Mouse (Mus musculus): Measurements from ENCODE around the gene Spon1. TPM values are rescaled to one million over a fixed set of nuclear protein-coding genes. Genes with fewer than 3 reads are reported as not detected.

The Spon1 gene
- polyA plus RNA-seq, 1 experiment from 2014 or later, result 62.4 TPM

DNA sequence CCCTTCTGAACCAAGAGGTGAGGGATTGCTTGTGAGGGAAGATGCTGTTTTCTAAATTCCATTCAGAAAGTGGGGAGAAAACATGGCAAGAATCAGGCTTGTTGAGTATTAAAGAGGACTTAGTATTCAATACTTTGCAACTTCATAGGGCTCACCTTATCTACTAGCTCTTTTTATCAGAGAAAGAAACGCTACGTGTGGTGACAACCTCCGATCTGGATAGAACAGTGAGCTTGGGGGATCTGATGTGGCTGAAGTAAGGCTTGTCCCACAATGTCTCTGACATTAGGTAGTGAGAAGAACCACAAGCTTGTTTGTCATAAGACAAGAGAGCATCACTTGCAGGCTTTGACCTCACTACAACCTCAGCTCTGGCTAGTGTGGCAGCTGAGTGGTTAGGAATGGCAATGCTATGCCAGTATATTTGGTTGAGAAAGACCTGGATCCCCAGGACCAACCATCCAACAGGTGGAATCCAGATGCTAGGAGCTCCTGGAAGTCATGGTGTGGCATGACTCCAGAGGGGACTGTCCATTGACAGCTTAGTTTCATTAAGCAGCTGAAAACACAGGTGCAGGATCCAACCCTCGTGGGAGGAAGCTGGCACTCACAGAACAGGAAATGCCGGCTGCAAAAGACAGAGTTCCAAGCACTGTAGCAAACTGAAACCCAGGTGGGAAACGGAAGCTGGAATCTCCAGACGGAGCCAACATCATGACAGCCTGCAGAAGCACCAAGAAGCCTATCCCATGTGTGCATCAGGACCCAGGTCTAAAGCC lies 81.4 kb downstream of the Spon1 start:
- no peak for ATAC-seq
- Histone ChIP-seq H3K9me3 (no peaks in the 10 kb centered on the region), H3K4me3 (replicated peaks) (no peak overlapping the region), H3K4me1 (replicated peaks) (no peaks in the 10 kb centered on the region), H3K27me3 (no peaks in the 10 kb centered on the region), H3K9ac (replicated peaks) (no peak overlapping the region), H3K36me3 (no peaks in the 10 kb centered on the region), H3K27ac (no peak overlapping the region), H3K4me2 (replicated peaks) (no peak overlapping the region)
- 91% methylated on average over 7 of the region's 7 CpGs for WGBS

DNA sequence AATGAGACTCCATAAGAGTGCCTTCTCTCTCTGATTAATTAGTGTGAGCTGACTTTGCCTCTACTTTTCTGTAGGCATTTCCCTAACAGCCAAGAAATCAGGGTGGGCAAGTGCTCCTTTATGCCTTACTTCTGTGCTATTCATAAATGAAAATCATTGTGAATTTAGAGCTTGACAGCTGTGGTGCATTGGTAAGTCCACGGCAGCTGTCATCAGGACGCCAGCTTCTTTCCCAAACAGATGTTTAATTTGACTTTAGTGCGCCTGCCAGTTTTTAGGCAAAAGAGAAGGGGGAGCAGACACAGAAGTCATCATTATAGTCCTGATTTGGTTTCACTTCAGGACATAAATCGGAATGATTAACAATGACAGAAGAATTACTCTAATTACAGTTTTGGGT lies 84.6 kb downstream of the Spon1 start:
- H3K4me2 ChIP-seq (replicated peaks), result no peak overlapping the region

DNA sequence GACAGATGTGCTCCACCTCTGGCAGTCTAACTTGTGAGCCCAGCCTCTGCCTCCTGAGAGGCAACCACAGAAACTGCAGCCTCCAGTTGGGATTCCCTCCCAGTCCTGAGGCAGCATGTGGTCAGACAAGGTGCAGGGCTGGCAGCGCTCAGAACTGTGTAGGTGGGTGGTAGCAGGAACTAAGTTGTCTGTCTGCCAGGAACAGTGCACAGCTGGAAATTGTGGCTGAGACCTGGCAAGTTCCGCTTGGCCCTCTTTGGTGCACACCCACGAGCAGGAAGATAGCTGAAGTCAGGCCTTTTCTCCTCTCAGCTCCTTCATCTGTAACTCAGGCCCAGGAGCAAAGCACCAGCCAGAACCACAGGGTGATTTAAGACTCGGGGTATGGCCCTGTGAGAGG lies 89.6 kb downstream of the Spon1 start:
- no peak overlapping the region for H3K9ac ChIP-seq (replicated peaks)
- no peaks in the 10 kb centered on the region for H3K36me3 ChIP-seq
- 80% methylated on average over 4 of the region's 4 CpGs for WGBS
- H3K27me3 ChIP-seq, result no peaks in the 10 kb centered on the region
- no peak for ATAC-seq
- no peak overlapping the region for H3K27ac ChIP-seq
- H3K4me3 ChIP-seq (replicated peaks), result no peak overlapping the region
- no peaks in the 10 kb centered on the region for H3K4me1 ChIP-seq (replicated peaks)
- no peaks in the 10 kb centered on the region for H3K9me3 ChIP-seq
- no peak overlapping the region for H3K4me2 ChIP-seq (replicated peaks)

More for the DNA sequence above, 84.6 kb downstream of the Spon1 start:
- Histone ChIP-seq H3K27ac (no peak overlapping the region), H3K27me3 (no peaks in the 10 kb centered on the region), H3K4me3 (replicated peaks) (no peak overlapping the region), H3K36me3 (no peaks in the 10 kb centered on the region), H3K9ac (replicated peaks) (no peak overlapping the region), H3K4me1 (replicated peaks) (no peaks in the 10 kb centered on the region), H3K9me3 (no peaks in the 10 kb centered on the region)
- no peak for ATAC-seq
- whole genome bisulfite sequencing, result 71% methylated on average over 4 of the region's 4 CpGs

DNA sequence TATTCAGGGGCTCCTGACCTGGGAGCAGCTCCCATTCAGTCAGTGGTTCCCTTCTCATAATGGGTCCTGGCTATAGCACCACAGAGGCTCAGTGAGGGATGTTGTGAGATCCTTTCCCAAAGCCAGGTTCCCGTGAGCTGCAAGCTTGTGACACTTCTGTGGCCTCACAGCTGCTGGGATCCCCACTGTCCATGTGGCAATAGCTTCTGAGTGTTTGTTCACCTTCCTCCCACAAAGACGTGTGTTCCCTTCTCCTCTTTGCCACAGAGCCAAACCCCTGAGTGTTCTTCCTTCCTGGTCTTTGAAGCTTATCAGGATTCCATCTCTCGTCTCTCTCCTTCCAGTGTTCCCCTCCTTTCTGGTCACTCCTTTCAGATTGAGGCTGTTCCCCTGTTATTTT lies 90.3 kb downstream of the Spon1 start:
- Histone ChIP-seq H3K4me2 (replicated peaks) (no peak overlapping the region), H3K4me3 (replicated peaks) (no peak overlapping the region), H3K27me3 (no peaks in the 10 kb centered on the region), H3K4me1 (replicated peaks) (no peaks in the 10 kb centered on the region), H3K9ac (replicated peaks) (no peak overlapping the region), H3K9me3 (no peaks in the 10 kb centered on the region), H3K27ac (no peak overlapping the region), H3K36me3 (no peaks in the 10 kb centered on the region)
- no peak for ATAC-seq
- WGBS, result 76% methylated on average over 3 of the region's 3 CpGs

DNA sequence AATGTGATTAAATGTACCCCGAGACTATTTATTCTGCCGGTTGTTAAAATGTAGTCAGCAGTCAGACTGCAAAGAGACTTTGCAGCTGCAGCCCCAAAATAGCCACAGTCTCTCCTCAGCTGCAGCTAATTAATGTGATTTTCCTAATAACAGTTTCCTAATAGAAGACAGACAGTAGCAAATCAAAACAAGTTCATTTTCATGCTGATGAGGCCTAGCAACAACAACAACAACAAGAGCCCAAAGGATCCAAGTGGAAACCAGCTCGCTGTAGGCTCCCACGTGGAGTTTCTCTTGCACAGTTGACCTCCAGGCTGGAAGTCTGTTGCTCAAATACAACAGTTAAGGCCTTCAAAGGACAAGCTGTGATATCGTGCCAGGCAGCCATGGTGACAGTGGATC lies 93.7 kb downstream of the Spon1 start:
- Histone ChIP-seq H3K4me2 (replicated peaks) (no peak overlapping the region), H3K4me1 (replicated peaks) (no peaks in the 10 kb centered on the region), H3K27me3 (no peaks in the 10 kb centered on the region), H3K9me3 (no peaks in the 10 kb centered on the region), H3K4me3 (replicated peaks) (no peak overlapping the region), H3K27ac (no peak overlapping the region), H3K9ac (replicated peaks) (no peak overlapping the region), H3K36me3 (no peaks in the 10 kb centered on the region)
- 72% methylated on average over 5 of the region's 5 CpGs for WGBS
- no peak for ATAC-seq

DNA sequence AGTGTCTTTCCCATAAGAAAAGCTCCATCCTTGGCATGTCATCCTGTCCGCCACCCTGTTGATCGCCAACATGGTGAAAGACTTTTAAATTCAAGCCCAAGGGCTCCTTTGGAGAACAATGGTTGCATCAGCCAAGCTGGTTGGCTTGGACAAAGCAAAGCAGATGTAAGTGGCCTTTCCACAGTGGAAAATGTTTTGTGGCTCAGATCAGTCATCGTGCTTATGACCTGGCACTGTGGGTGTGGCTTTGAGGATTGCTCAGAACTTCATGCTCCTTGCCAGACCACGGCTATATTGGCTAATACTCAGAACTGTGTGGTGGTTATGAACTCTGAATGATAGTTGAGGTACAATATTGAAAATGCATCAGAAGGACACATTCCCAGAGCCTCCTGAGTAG lies 96.2 kb downstream of the Spon1 start:
- H3K4me2 ChIP-seq (replicated peaks), result no peak overlapping the region
- no peak for ATAC-seq
- no peaks in the 10 kb centered on the region for H3K9me3 ChIP-seq
- H3K27ac ChIP-seq, result no peak overlapping the region
- H3K4me1 ChIP-seq (replicated peaks), result no peaks in the 10 kb centered on the region
- no peaks in the 10 kb centered on the region for H3K36me3 ChIP-seq
- no peak overlapping the region for H3K4me3 ChIP-seq (replicated peaks)
- H3K27me3 ChIP-seq, result no peaks in the 10 kb centered on the region
- no peak overlapping the region for H3K9ac ChIP-seq (replicated peaks)
- WGBS, result 95% methylated on average over 4 of the region's 4 CpGs

DNA sequence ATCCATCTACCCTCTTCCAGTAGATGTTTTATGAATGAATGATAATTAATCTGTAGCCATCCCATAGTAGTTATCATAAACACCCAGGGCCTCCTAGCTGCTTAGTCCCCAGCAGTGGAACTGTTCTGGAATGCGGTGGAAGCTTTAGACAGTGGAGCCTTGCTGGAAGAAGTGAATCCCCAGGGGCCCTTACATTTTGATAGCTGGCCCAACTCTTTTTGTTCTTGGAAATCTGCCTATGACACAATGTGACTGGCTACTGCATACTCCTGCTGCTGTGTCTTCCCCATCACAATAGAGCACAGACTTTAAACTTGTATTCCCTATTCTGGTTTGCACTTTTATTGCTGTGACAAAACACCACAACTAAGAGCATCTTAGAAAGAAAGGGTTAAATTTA lies 107.0 kb downstream of the Spon1 start:
- Histone ChIP-seq H3K27me3 (no peaks in the 10 kb centered on the region), H3K9me3 (no peaks in the 10 kb centered on the region), H3K36me3 (no peaks in the 10 kb centered on the region), H3K9ac (replicated peaks) (no peak overlapping the region), H3K4me1 (replicated peaks) (no peaks in the 10 kb centered on the region), H3K27ac (no peak overlapping the region), H3K4me2 (replicated peaks) (no peak overlapping the region), H3K4me3 (replicated peaks) (no peak overlapping the region)
- 96% methylated on average over 1 of the region's 1 CpGs for WGBS
- no peak for ATAC-seq

DNA sequence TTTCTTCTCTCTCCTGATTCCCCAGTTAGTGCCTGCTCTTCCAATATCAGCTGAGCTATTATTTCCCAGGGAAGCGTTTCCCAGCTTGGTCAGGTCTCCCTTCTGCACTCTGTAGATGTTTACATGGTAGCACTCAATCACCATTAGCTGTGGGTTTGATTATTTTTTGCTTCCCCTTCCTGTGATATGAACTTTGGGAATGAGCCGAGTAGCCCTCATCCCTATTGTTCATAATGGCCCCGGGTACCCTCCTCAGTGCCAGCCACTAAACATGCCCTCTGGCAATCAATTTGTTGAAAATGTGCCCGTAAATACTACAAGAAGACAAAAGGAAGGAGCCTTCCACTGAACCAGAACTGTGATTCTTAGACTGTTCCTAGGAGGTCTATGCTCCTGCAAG lies 111.7 kb downstream of the Spon1 start:
- Histone ChIP-seq H3K4me2 (replicated peaks) (no peak overlapping the region), H3K4me3 (replicated peaks) (no peak overlapping the region), H3K9ac (replicated peaks) (no peak overlapping the region), H3K27ac (0 out of 2 replicates have a peak overlapping the region, but pooled peaks have one; percentile 9), H3K27me3 (no peaks in the 10 kb centered on the region), H3K36me3 (no peaks in the 10 kb centered on the region), H3K4me1 (replicated peaks) (peaks cover 14% of the 10 kb centered on the region), H3K9me3 (no peaks in the 10 kb centered on the region)
- WGBS, result 93% methylated on average over 4 of the region's 4 CpGs
- no peak for ATAC-seq

DNA sequence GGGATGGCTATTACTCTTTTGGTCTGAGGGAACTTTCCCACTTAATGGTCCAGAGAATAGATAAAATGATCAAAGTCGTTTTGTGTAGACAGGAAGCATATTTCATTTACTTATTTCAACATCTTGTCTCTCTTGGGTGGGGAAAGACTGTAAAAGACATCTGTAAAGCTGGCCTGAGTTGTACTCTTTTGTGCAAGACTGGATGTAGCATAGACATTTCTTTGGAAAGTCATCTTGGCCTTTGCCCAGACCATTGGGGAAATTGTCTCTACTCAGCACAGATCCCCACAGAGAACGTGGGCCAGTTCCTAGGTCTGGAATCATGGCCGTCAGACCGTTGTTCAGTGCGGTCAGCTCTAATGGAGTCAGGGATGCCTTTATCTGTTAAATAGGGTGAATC lies 112.1 kb downstream of the Spon1 start:
- WGBS, result 82% methylated on average over 5 of the region's 5 CpGs
- no peak overlapping the region for H3K4me2 ChIP-seq (replicated peaks)

DNA sequence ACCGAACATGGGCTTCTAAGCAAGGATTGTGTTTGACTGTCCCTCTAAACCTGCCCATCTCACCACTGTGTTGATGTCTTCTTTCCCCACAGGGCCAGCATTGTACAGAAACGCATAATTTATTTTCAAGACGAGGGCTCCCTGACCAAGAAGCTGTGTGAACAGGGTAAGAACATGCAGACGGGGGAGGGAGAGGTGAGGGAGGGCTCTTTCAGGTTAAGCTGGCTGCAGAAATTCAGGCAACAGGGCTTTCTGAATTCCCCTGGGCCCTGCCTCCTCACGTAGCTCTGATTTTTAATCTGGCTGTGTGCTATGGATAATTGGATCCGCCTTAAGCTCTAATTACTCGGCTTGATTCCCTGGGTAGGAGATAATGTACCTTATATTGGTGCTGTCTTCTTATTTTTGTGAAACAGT lies 113.3 kb downstream of the Spon1 start:
- H3K4me3 ChIP-seq (replicated peaks), result no peak overlapping the region
- H3K27me3 ChIP-seq, result no peaks in the 10 kb centered on the region
- 29% methylated on average over 7 of the region's 7 CpGs for WGBS
- no peaks in the 10 kb centered on the region for H3K36me3 ChIP-seq
- no peaks in the 10 kb centered on the region for H3K9me3 ChIP-seq
- ATAC-seq, result peak; percentile 77
- peaks cover 14% of the 10 kb centered on the region for H3K4me1 ChIP-seq (replicated peaks)
- H3K4me2 ChIP-seq (replicated peaks), result no peak overlapping the region
- no peak overlapping the region for H3K9ac ChIP-seq (replicated peaks)
- H3K27ac ChIP-seq, result peak overlapping the region; percentile 80

More for the DNA sequence above, 112.1 kb downstream of the Spon1 start:
- ATAC-seq, result no peak
- Histone ChIP-seq H3K4me3 (replicated peaks) (no peak overlapping the region), H3K9ac (replicated peaks) (no peak overlapping the region), H3K9me3 (no peaks in the 10 kb centered on the region), H3K4me1 (replicated peaks) (peaks cover 14% of the 10 kb centered on the region), H3K27ac (no peak overlapping the region), H3K27me3 (no peaks in the 10 kb centered on the region), H3K36me3 (no peaks in the 10 kb centered on the region)

DNA sequence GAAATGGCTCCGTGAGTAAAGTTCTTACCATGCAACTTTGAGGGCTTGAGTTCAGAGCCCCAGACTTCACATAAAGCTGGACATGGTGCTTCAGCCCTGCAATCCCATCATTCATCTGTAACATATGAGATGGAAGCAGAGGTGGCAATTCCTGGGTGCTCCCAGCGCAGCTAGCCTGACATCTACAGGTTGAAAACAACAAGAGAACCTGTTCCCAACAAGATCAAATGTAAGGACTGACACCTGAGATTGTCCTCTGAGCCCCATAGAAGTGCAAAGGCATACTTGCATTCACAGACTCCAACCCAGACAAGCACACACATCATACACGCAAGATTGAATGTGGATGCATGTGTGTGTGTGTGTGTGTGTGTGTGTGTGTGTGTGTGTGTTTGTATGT lies 114.2 kb downstream of the Spon1 start:
- H3K9me3 ChIP-seq, result no peaks in the 10 kb centered on the region
- H3K27me3 ChIP-seq, result no peaks in the 10 kb centered on the region
- H3K4me2 ChIP-seq (replicated peaks), result no peak overlapping the region
- no peak overlapping the region for H3K9ac ChIP-seq (replicated peaks)
- no peak overlapping the region for H3K4me3 ChIP-seq (replicated peaks)
- H3K27ac ChIP-seq, result peak overlapping the region; percentile 80
- H3K36me3 ChIP-seq, result no peaks in the 10 kb centered on the region
- peaks cover 14% of the 10 kb centered on the region for H3K4me1 ChIP-seq (replicated peaks)
- WGBS, result 83% methylated on average over 3 of the region's 3 CpGs
- no peak for ATAC-seq

DNA sequence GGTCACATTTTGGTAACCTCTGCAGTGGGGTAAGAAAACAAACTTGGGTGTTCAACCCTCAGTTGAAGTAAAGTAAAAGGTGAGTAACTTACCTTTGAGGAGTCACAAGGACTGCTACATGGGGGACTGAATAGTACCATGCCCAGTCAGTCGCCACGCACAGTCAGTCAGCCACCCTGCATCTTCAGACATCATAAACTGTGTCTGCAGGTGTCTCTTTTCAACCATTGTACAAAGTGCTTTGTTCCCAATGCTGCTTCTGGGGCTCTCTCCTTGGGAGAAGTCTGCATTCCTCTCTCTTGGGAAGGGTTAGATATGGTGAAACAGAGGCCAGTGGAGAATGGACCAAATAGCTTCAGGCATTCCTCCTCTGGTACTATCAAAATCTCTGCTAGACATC lies 125.0 kb downstream of the Spon1 start:
- H3K27me3 ChIP-seq, result no peaks in the 10 kb centered on the region
- 97% methylated on average over 2 of the region's 2 CpGs for WGBS
- H3K36me3 ChIP-seq, result no peaks in the 10 kb centered on the region
- H3K27ac ChIP-seq, result no peak overlapping the region
- H3K4me1 ChIP-seq (replicated peaks), result no peaks in the 10 kb centered on the region
- H3K9ac ChIP-seq (replicated peaks), result no peak overlapping the region
- no peak overlapping the region for H3K4me3 ChIP-seq (replicated peaks)
- H3K4me2 ChIP-seq (replicated peaks), result no peak overlapping the region
- 0 out of 2 replicates have a peak, but pooled peaks cover 2% of the 10 kb centered on the region for H3K9me3 ChIP-seq
- no peak for ATAC-seq

DNA sequence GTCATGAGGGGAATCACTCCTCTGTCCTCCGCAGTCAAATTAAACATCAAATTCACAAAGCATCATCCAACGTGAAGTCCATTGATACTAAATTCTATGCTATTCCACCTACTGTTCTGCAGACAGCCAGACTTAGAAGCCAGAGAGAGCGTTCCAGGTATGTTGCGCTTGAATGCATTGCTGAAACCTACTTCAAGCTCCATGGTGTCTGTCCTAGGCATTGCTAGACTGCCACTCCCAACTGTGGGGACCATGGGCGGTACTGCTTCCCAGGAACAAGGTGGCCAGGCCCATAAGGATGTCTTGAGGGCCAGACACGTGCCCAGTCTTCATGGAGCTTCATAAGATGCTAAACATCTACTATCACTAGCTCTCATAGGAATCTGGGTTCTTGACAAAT lies 125.7 kb downstream of the Spon1 start:
- H3K27ac ChIP-seq, result no peak overlapping the region
- no peak overlapping the region for H3K4me3 ChIP-seq (replicated peaks)
- no peaks in the 10 kb centered on the region for H3K27me3 ChIP-seq
- H3K36me3 ChIP-seq, result no peaks in the 10 kb centered on the region
- H3K4me2 ChIP-seq (replicated peaks), result no peak overlapping the region
- no peak overlapping the region for H3K9ac ChIP-seq (replicated peaks)
- no peak for ATAC-seq
- WGBS, result 91% methylated on average over 6 of the region's 6 CpGs
- H3K9me3 ChIP-seq, result 0 out of 2 replicates have a peak, but pooled peaks cover 2% of the 10 kb centered on the region
- H3K4me1 ChIP-seq (replicated peaks), result no peaks in the 10 kb centered on the region

All from midbrain, embryonic 13.5 days (tissue).